Mouse (Mus musculus) CH12.LX (cell line): ENCODE measurements at regions not wholly inside any gene's neighbourhood (a gene's known extent, or its start where the extent isn't known, plus 50 kb on each side); places are given as distances from the start of the nearest gene placed in this dataset.

Experiments
- CHD2 ChIP-seq: IDR thresholded peaks from 2 replicates; pipeline ENCODE4 v1.6.1; 2011; ENCODE audit warnings: low read length, improper control_type of control experiment
- CTCF ChIP-seq, 2 experiments: IDR thresholded peaks in 1 of 2; conservative IDR thresholded peaks in 1 of 2; 2 replicates each; pipeline ENCODE4 v1.5.1; 2011 to 2012; ENCODE audit warnings: low read depth in 2 of 2, low read length in 2 of 2, improper control_type of control experiment in 1 of 2, inconsistent platforms in 1 of 2, mild to moderate bottlenecking in 1 of 2, moderate library complexity in 1 of 2
- ELF1 ChIP-seq: IDR thresholded peaks from 2 replicates; pipeline ENCODE4 v1.6.1; 2014; ENCODE audit warnings: low read depth, mild to moderate bottlenecking, inconsistent platforms, low read length, improper control_type of control experiment
- EP300 ChIP-seq: IDR thresholded peaks from 2 replicates; pipeline ENCODE4 v1.6.1; 2011; ENCODE audit warnings: low read length, improper control_type of control experiment
- GABPA ChIP-seq: IDR thresholded peaks from 2 replicates; pipeline ENCODE4 v1.6.1; 2012; ENCODE audit warnings: low read depth, low read length, improper control_type of control experiment, inconsistent platforms; ENCODE audit not compliant: insufficient replicate concordance
- MAFK ChIP-seq: IDR thresholded peaks from 2 replicates; pipeline ENCODE4 v1.6.1; 2011; ENCODE audit warnings: low read length, improper control_type of control experiment; ENCODE audit not compliant: insufficient replicate concordance
- MXI1 ChIP-seq: IDR thresholded peaks from 2 replicates; pipeline ENCODE4 v1.6.1; 2011; ENCODE audit warnings: mild to moderate bottlenecking, low read depth, low read length, improper control_type of control experiment
- POLR2A ChIP-seq: IDR thresholded peaks from 2 replicates; pipeline ENCODE4 v1.6.1; 2011; ENCODE audit warnings: low read depth, mild to moderate bottlenecking, improper control_type of control experiment, low read length
- TCF12 ChIP-seq: IDR thresholded peaks from 2 replicates; pipeline ENCODE4 v1.6.1; 2014; ENCODE audit warnings: low read depth, mild to moderate bottlenecking, inconsistent platforms, low read length, improper control_type of control experiment
- ZC3H11A ChIP-seq: IDR thresholded peaks from 2 replicates; pipeline ENCODE4 v1.6.1; 2012; ENCODE audit warnings: low read depth, mild to moderate bottlenecking, inconsistent platforms, low read length, improper control_type of control experiment

- TF ChIP-seq EP300 (no peak), ZC3H11A (no peak), CTCF (conservative IDR thresholded peaks at IDR 0.05 in 1 of 2, IDR thresholded peaks at IDR 0.05 in 1 of 2; ENCODE audit: low read depth in 2 of 2, low read length in 2 of 2) (no peak), MAFK (no peak), POLR2A (no peak), MXI1 (no peak), CHD2 (no peak), GABPA (no peak), ELF1 (no peak), TCF12 (no peak)
These were observed 209.2 kb downstream of the Ascl1 start for GRCm38 (mm10) chr10:87284296-87284695.
